Mouse (Mus musculus): Measurements from ENCODE around the gene Stat3.
A peak's percentile ranks its signal among the peaks of the same experiment; 100 is the strongest.

Stat3 gene

GRCm38 (mm10) chr11:100863141-100863540 lies 76.2 kb downstream of the Stat3 start:
- TF ChIP-seq GATA4 (IDR thresholded peaks at IDR 0.05; ENCODE audit: insufficient replicate concordance, low read length), result no peak

GRCm38 (mm10) chr11:100861836-100862235 lies 77.5 kb downstream of the Stat3 start:
- no peak for TF ChIP-seq GATA4 (IDR thresholded peaks at IDR 0.05; ENCODE audit: insufficient replicate concordance, low read length)

- no peak for TF ChIP-seq GATA4 (IDR thresholded peaks at IDR 0.05; ENCODE audit: insufficient replicate concordance, low read length)
Observed at GRCm38 (mm10) chr11:100861335-100861734, 78.0 kb downstream of the Stat3 start.

DNA sequence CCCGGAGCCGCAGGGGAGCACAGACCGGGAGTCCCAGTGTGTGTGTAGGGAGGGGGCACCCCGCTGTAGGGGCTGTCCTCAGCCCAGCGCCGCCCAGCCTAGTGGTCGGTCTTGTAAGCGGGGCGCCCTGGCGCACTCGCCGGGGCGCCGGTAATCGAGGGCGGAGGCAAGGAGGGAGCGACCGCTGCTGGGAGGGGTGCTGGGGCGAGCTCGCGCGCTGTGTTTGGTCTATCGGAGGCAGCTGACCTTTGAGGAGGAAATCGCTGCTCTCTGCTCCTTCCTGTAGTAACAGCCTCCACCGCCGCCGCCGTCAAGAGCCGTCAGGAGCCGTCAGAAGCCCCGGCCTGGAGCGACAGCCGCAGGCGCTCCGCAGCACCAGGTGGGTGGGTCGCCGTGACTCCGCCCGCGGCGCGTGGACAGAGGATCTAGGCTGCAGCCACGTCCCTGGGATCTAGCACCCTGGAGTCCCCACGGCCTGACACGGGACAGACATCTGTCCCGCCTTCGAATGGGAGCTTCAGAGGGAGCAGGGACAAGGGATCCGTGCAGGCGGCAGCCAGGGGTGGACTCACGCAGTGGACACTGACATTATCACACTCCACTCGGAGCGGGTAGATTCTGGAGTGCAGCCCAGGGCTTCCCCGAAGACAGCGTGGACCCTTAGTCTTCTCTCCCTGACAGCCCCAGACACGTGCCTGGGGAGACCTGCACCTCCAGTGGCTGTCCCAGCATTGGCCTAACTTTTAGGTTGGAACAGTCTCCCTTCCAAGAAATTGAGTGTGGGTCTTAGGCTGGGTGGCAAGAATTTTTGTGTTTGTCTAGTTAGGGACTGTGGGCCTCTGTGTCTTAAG lies 78.9 kb downstream of the Stat3 start:
- TF ChIP-seq GATA4 (IDR thresholded peaks at IDR 0.05; ENCODE audit: insufficient replicate concordance, low read length), result peak; percentile 57; the same call in 1 of the 2 replicates

GRCm38 (mm10) chr11:100859579-100860075 lies 79.7 kb downstream of the Stat3 start:
- no peak for TF ChIP-seq GATA4 (IDR thresholded peaks at IDR 0.05; ENCODE audit: insufficient replicate concordance, low read length)

DNA sequence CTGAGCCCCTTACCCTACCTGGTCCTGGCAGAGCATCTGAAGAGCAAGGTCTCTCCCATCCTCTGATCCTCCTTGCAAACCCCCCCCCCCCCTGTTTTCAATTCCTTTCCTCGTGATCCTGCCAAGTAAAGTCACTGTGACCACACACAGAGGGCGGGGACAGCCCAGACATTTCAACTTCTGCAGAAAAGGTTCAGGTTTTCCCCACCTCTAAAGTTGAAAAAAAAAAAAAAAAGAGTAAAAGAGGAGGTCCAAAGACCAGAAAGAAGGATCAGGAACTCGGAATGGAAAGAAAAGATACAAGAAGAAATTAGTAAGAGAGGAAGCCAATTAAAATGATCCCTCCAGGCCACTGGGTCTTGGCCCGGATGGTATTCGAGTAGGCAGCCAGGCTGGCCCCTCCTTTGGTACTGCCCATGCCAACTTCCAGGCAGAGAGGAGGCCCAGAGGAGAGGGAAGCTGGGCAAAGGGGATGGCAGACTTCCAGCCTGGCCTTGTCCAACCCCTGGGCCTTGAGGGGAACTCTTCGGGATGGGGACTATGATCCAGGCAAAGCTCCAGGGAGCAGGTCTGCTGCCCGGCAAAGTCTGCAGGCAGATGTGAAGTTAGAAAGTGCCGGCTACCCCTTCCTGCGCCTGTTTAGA lies 80.3 kb downstream of the Stat3 start, which contains the start of gene Stat5a:
TSS of gene Stat5a (plus strand) at position 417 of the 644 bp plus-strand sequence.
- no peak for TF ChIP-seq GATA4 (IDR thresholded peaks at IDR 0.05; ENCODE audit: insufficient replicate concordance, low read length)

GRCm38 (mm10) chr11:100857960-100858359 lies 81.4 kb downstream of the Stat3 start:
- TF ChIP-seq GATA4 (IDR thresholded peaks at IDR 0.05; ENCODE audit: insufficient replicate concordance, low read length), result no peak

- no peak for TF ChIP-seq GATA4 (IDR thresholded peaks at IDR 0.05; ENCODE audit: insufficient replicate concordance, low read length)
Observed at GRCm38 (mm10) chr11:100855178-100855577, 84.2 kb downstream of the Stat3 start.

DNA sequence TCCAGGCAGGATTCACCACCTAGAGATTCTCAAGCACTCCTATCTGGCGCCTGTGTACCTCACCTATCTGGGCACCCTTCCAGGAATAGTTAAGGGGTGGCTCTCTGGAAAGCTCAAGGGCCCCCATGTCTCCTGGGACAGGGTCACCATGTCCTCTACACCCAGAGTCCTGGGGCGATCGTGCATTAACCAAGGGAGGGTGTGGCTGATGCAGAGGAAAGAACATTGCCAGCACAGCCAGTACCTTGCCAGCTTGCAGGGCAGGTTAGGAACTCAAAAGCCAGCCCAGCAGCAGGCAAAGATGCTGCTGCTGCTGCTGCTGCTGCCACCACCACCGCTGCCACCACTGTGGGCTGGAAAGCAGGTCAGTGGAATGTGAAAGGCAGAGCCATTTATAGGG lies 85.1 kb downstream of the Stat3 start:
- TF ChIP-seq GATA4 (IDR thresholded peaks at IDR 0.05; ENCODE audit: insufficient replicate concordance, low read length), result no peak

GRCm38 (mm10) chr11:100853018-100853417 lies 86.3 kb downstream of the Stat3 start:
- no peak for TF ChIP-seq GATA4 (IDR thresholded peaks at IDR 0.05; ENCODE audit: insufficient replicate concordance, low read length)

DNA sequence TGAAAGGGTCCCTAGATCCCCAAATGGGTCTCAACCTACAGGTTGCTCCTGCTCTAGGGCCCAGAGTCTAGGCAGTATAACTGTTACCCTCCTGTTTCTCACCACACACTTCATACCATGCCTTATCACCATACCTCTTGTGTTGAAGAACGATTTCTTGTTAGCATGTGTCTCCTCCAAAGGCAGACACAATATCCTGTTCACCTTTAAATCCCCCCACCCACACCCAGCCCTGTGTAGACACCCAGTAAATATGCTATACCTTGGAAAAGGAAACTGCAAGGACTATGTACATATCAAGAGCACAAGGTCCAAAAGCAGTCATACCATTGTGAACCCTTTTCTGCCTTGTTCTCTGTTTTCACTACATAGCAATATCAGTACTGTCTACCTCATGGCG lies 87.3 kb downstream of the Stat3 start:
- no peak for TF ChIP-seq GATA4 (IDR thresholded peaks at IDR 0.05; ENCODE audit: insufficient replicate concordance, low read length)

DNA sequence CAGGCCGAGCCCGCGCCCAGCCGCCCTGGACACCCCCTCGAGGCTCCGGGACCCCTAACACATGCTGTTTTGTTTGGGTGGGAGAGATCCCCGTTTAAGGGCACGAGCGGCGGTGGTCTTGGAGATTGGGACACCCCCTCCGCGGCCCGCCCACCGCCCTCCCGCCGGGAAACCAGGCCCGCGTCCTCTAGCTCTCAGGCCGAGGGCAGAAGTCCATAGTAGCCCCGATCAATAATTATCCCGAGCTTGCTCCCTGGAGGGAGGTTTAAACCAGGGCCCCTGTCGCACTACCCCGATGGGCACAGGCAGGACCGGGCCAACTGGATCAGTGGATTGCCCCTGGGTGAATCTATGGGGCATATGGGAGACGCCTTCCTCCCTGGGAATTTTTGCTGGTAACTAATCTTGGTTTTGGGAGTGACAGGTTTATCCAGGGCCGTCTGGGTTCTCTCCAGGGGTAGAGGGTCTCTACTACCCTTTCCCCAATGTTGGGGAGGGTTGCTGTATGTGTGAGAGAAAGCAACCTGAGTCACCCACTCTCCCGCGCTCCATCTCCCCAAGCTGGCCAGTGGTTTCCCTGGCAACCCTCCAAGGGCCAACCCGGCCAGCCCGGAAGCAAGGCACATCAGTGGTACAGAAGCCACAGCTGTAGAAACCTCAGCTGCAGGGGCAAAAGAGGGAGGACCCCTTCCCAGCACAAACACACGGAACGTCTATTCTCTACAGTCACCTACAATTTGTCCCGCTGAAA lies 88.4 kb downstream of the Stat3 start:
- no peak for TF ChIP-seq GATA4 (IDR thresholded peaks at IDR 0.05; ENCODE audit: insufficient replicate concordance, low read length)

GRCm38 (mm10) chr11:100850038-100850777 lies 89.1 kb downstream of the Stat3 start, which contains the start of gene Stat5b:
Stat5b (minus strand) TSS chr11:100850724.
- TF ChIP-seq GATA4 (IDR thresholded peaks at IDR 0.05; ENCODE audit: insufficient replicate concordance, low read length), result no peak

DNA sequence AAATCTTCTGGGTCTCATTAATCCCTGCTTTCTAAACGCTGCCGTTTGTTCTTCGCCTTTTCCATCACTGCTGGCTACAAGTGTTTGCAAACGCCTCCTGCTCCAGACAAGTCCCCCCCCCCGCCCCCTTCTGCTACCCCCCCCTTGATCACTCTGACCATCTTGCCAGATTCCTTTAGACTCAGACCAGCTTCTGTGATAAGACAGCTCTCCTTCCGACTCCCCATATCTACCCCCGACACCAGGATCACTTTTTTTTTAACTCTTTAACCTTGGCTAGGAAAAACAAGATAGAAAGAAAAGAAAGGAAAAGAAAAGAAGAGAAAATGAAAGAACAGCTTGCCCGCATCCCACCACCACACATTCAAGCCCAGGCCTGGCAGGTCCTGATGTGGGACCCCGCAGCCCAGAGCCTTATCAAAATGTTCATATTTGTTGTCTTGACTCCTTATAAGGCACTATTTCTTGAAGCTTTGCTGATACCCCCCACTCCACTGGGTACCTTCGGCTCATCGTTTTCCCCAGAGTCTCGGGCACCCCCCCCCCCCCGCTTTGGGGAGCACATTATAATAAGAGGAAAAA lies 89.8 kb downstream of the Stat3 start:
- TF ChIP-seq GATA4 (IDR thresholded peaks at IDR 0.05; ENCODE audit: insufficient replicate concordance, low read length), result no peak

Data from liver, adult (tissue).